Mouse (Mus musculus) bone marrow macrophage, adult 2 months (primary cell): Measurements from ENCODE around the gene Htra2.

Source experiments
- CTCF ChIP-seq: IDR thresholded peaks from 2 replicates; pipeline ENCODE4 v1.5.1; 2012; ENCODE audit warnings: low read depth, mild to moderate bottlenecking, low read length, moderate library complexity
- POLR2A ChIP-seq: IDR thresholded peaks from 2 replicates; pipeline ENCODE4 v1.6.1; 2012; ENCODE audit warnings: mild to moderate bottlenecking, low read depth, low read length, borderline replicate concordance

DNA sequence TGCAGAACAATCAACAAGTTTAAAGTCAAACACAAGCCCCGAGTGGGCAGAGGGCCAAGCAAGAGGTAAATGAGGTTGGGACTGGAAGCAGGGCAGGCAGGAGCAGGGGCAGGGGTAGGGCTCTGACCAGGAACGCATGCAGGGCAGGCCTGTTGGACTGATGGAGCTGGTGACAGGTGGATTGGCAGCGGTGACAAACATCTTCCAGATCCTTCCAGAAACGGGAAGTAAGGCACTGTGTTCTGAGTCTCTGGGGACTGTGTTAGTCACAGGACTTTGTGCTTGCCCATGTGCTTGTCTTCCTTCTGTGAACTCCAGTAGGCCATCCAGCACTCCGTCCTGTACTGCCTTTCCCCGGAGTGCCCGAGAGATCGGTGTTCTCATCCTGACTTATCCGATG, 10.3 kb downstream of the Htra2 start:
- no peak for TF ChIP-seq CTCF
- TF ChIP-seq POLR2A = no peak
